Mouse (Mus musculus): ENCODE data around the gene Thumpd2.

GRCm38 (mm10) chr17:80977245-80977644 lies 87.6 kb downstream of the Thumpd2 start:
- TF ChIP-seq CTCF (IDR thresholded peaks at IDR 0.05; ENCODE audit: low read depth): no peak
- TF ChIP-seq EP300 (IDR thresholded peaks at IDR 0.05; ENCODE audit: low read depth): no peak

Data from heart, postnatal 0 days (tissue).